Mouse (Mus musculus) macrophage (primary cell): ENCODE measurements around the gene Fam71f2. TPM values are rescaled to one million over a fixed set of nuclear protein-coding genes. Genes with fewer than 3 reads are reported as not detected.

ENCODE experiments used
- H3K27ac ChIP-seq: fragments of 350-480 bp; formaldehyde crosslinking; 2 replicates; pipeline ENCODE4 v1.9.0; 2021
- H3K36me3 ChIP-seq: fragments of 350-480 bp; formaldehyde crosslinking; 2 replicates; pipeline ENCODE4 v1.9.0; 2021; ENCODE audit errors: inconsistent target
- H3K4me3 ChIP-seq: fragments of 350-480 bp; formaldehyde crosslinking; 2 replicates; pipeline ENCODE4 v1.9.0; 2021; ENCODE audit errors: inconsistent target
- H3K79me2 ChIP-seq: fragments of 350-480 bp; formaldehyde crosslinking; 2 replicates; pipeline ENCODE4 v1.9.0; 2021; ENCODE audit errors: inconsistent target
- WGBS: methylation state at CpG from one replicate; pipeline ENCODE4 v1.1.7; 2026; ENCODE audit warnings: inconsistent platforms; ENCODE audit not compliant: missing documents; 5-methylcytosine and 5-hydroxymethylcytosine counted together
- polyA plus RNA-seq: library from polyadenylated mRNA; stranded (reverse); fragments of 250-400 nt; gene quantifications from 3 replicates; pipeline ENCODE4 v1.2.4, GENCODE M21; 2018; ENCODE audit warnings: inconsistent platforms
- total RNA-seq, 78 experiments: library from RNA; depleted of rRNA; stranded (reverse); fragments of 250-400 nt; gene quantifications; 1 replicate in 9 of 78; 2 replicates in 24 of 78; 3 replicates in 43 of 78; 4 replicates in 2 of 78; pipeline ENCODE4 v1.2.4; 2018; ENCODE audit warnings: inconsistent platforms in 56 of 78

Gene Fam71f2
- total RNA-seq (2018; cell fraction: chromatin; rRNA removed) = 1 to 10 TPM in 7 of 26 experiments, under 1 TPM in 1, not detected in 18; 0.55 to 4.0 (median 2.3) TPM
- under 1 TPM in 3 of 26 experiments, not detected in 23; 0.10 to 0.18 (median 0.16) TPM for total RNA-seq (2018; cell fraction: cytosol; rRNA removed)
- 1 to 10 TPM in 6 of 26 experiments, under 1 TPM in 3, not detected in 17; 0.76 to 4.0 (median 1.1) TPM for total RNA-seq (2018; cell fraction: nucleus; rRNA removed)
- polyA plus RNA-seq = not detected in 3 replicates

- H3K79me2 ChIP-seq = 0 out of 2 replicates have a peak, but pooled peaks cover 3% of the 10 kb centered on the region
- H3K27ac ChIP-seq = no peak within 1 kb of the TSS
- 73% methylated on average over 8 of the region's 8 CpGs for WGBS
- H3K4me3 ChIP-seq = no peak within 1 kb of the TSS
- H3K36me3 ChIP-seq = no peaks in the 10 kb centered on the region
These were observed at the start of gene Fam71f2 for GRCm38 (mm10) chr6:29279293-29279692. Gene Fam71f2 (plus strand): TSS chr6:29279593.

- H3K79me2 ChIP-seq = no peaks in the 10 kb centered on the region
- H3K36me3 ChIP-seq = no peaks in the 10 kb centered on the region
- WGBS = 94% methylated on average over 5 of the region's 6 CpGs
- no peak overlapping the region for H3K4me3 ChIP-seq
- no peak overlapping the region for H3K27ac ChIP-seq
These were observed 49.0 kb upstream of the Fam71f2 start for GRCm38 (mm10) chr6:29230386-29230785.

GRCm38 (mm10) chr6:29231799-29232198, 47.6 kb upstream of the Fam71f2 start:
- no peaks in the 10 kb centered on the region for H3K36me3 ChIP-seq
- 45% methylated on average over 3 of the region's 3 CpGs for WGBS
- no peak overlapping the region for H3K4me3 ChIP-seq
- H3K79me2 ChIP-seq = no peaks in the 10 kb centered on the region
- no peak overlapping the region for H3K27ac ChIP-seq

- 9% methylated on average over 6 of the region's 6 CpGs for WGBS
- Histone ChIP-seq H3K27ac (no peak overlapping the region), H3K4me3 (no peak overlapping the region), H3K79me2 (no peaks in the 10 kb centered on the region), H3K36me3 (no peaks in the 10 kb centered on the region)
These were observed 47.1 kb upstream of the Fam71f2 start for GRCm38 (mm10) chr6:29232321-29232720.

GRCm38 (mm10) chr6:29233710-29234109, 45.7 kb upstream of the Fam71f2 start:
- no peak overlapping the region for H3K27ac ChIP-seq
- WGBS = 94% methylated on average over 3 of the region's 3 CpGs
- no peaks in the 10 kb centered on the region for H3K79me2 ChIP-seq

GRCm38 (mm10) chr6:29234272-29234671, 45.1 kb upstream of the Fam71f2 start:
- Histone ChIP-seq H3K79me2 (no peaks in the 10 kb centered on the region), H3K36me3 (no peaks in the 10 kb centered on the region), H3K4me3 (no peak overlapping the region), H3K27ac (no peak overlapping the region)
- 54% methylated on average over 8 of the region's 8 CpGs for WGBS

More at GRCm38 (mm10) chr6:29233710-29234109, 45.7 kb upstream of the Fam71f2 start:
- H3K36me3 ChIP-seq = no peaks in the 10 kb centered on the region
- no peak overlapping the region for H3K4me3 ChIP-seq

GRCm38 (mm10) chr6:29240806-29241205, 38.6 kb upstream of the Fam71f2 start:
- no peak overlapping the region for H3K27ac ChIP-seq
- no peak overlapping the region for H3K4me3 ChIP-seq
- H3K36me3 ChIP-seq = no peaks in the 10 kb centered on the region
- 22% methylated on average over 2 of the region's 2 CpGs for WGBS
- H3K79me2 ChIP-seq = no peaks in the 10 kb centered on the region

GRCm38 (mm10) chr6:29241697-29242096, 37.7 kb upstream of the Fam71f2 start:
- Histone ChIP-seq H3K36me3 (no peaks in the 10 kb centered on the region), H3K79me2 (no peaks in the 10 kb centered on the region), H3K4me3 (no peak overlapping the region), H3K27ac (no peak overlapping the region)
- 14% methylated on average over 2 of the region's 2 CpGs for WGBS

GRCm38 (mm10) chr6:29242265-29242664, 37.1 kb upstream of the Fam71f2 start:
- Histone ChIP-seq H3K36me3 (no peaks in the 10 kb centered on the region), H3K27ac (no peak overlapping the region), H3K4me3 (no peak overlapping the region), H3K79me2 (no peaks in the 10 kb centered on the region)
- 89% methylated on average over 1 of the region's 1 CpGs for WGBS

- H3K79me2 ChIP-seq = no peaks in the 10 kb centered on the region
- H3K4me3 ChIP-seq = no peak overlapping the region
- 55% methylated on average over 14 of the region's 14 CpGs for WGBS
- peak overlapping the region; percentile 38 for H3K27ac ChIP-seq
- H3K36me3 ChIP-seq = no peaks in the 10 kb centered on the region
These were observed 33.9 kb upstream of the Fam71f2 start for GRCm38 (mm10) chr6:29245272-29246120.

GRCm38 (mm10) chr6:29246183-29246582, 33.2 kb upstream of the Fam71f2 start:
- H3K27ac ChIP-seq = peak overlapping the region; percentile 38
- WGBS = 92% methylated on average over 3 of the region's 3 CpGs
- H3K4me3 ChIP-seq = no peak overlapping the region
- no peaks in the 10 kb centered on the region for H3K79me2 ChIP-seq
- H3K36me3 ChIP-seq = no peaks in the 10 kb centered on the region

- H3K36me3 ChIP-seq = no peaks in the 10 kb centered on the region
- no peak overlapping the region for H3K4me3 ChIP-seq
- H3K79me2 ChIP-seq = no peaks in the 10 kb centered on the region
- peak overlapping the region; percentile 38 for H3K27ac ChIP-seq
- WGBS = 56% methylated on average over 5 of the region's 5 CpGs
These were observed 32.8 kb upstream of the Fam71f2 start for GRCm38 (mm10) chr6:29246585-29246984.

GRCm38 (mm10) chr6:29247072-29247471, 32.3 kb upstream of the Fam71f2 start:
- 71% methylated on average over 4 of the region's 4 CpGs for WGBS
- H3K36me3 ChIP-seq = no peaks in the 10 kb centered on the region
- H3K27ac ChIP-seq = peak overlapping the region; percentile 38
- no peaks in the 10 kb centered on the region for H3K79me2 ChIP-seq
- H3K4me3 ChIP-seq = no peak overlapping the region

GRCm38 (mm10) chr6:29259418-29259817, 20.0 kb upstream of the Fam71f2 start:
- no peaks in the 10 kb centered on the region for H3K79me2 ChIP-seq
- no peak overlapping the region for H3K27ac ChIP-seq
- no peaks in the 10 kb centered on the region for H3K36me3 ChIP-seq
- WGBS = 0% methylated on average over 1 of the region's 1 CpGs
- H3K4me3 ChIP-seq = no peak overlapping the region

- Histone ChIP-seq H3K36me3 (no peaks in the 10 kb centered on the region), H3K27ac (no peak overlapping the region), H3K4me3 (no peak overlapping the region), H3K79me2 (no peaks in the 10 kb centered on the region)
- WGBS = 91% methylated on average over 5 of the region's 5 CpGs
These were observed 17.6 kb upstream of the Fam71f2 start for GRCm38 (mm10) chr6:29261831-29262230.
